Mouse (Mus musculus) small intestine, adult 10 weeks (tissue): ENCODE data around the gene Spatc1l. TPM values are rescaled to one million over a fixed set of nuclear protein-coding genes. Genes with fewer than 3 reads are reported as not detected.

Experiments
- polyA plus RNA-seq: library from polyadenylated mRNA; stranded (reverse); fragments of 350-450 nt; fragmentation: Illumina TruSeq; extraction: RNeasy Lipid Tissue Mini Kit (QIAGEN cat#74804); gene quantifications from one replicate; pipeline ENCODE4 v1.2.3, GENCODE M21; 2014; ENCODE audit warnings: low replicate concordance

The Spatc1l gene
- not detected for polyA plus RNA-seq

DNA sequence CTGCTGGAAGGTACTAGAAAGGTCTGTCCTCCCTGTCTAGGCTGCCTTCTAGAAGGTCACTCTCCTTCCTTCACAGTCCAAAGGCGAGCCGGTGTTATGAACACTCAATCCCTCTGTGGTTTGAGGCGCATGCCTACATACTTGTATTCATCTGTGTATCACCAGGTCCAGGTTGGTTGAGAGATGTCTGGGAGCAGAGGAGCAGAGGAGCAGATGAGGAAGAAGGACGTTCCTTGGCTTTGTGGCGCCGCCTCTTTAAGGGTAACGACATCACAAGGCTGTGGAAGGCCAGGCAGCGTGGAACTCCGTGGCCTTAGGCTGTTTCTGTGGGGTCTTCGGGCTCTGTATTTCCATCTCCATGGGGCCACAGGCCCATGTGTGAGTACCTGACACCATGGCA is at the start of gene Spatc1l:
Gene Spatc1l, plus strand, starts transcription at position 301 of the 400 bp plus-strand sequence.

DNA sequence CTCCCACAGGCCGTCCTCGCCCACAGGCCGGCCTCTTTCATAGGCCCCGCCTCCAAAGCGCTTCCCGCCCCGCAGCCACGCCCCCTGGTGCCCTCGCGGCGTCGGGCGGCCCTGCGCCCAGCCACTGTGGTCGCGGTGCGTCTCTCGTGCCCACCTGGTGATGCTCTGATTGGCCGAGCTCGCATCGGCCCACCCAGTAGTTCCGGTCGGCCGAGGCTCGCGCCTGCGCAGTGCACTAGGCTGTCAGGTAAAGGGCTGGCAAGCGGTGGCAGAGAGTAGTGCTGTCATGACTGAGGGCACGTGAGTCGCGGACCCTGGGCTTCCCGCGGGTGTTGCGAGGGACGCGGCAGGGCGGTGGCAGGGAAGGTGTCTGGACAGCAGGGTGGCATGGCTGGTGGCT is 30.7 kb upstream of the Spatc1l start, which contains the start of gene Lss:
Gene Lss, plus strand, starts transcription at position 214 of the 400 bp plus-strand sequence.

DNA sequence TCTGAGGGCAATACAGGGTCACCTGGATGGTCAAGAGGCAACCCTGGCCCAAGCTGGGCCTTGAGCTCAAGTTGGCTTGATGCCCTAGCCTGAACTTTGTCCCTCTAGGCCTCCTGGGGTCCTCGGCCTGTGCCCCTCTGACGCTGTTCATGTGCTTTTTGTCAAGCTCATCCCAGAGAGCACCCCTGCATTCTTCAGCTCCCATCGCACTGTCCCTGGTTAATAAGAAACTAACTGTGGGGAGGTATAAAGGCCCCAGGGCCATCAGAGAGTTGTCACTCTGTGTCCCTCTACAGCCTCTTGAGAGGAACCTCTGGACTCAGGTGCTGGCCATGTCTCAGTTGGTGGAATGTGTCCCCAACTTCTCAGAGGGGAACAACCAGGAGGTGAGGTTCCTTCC is 13.3 kb downstream of the Spatc1l start, which contains the start of gene Ftcd:
Gene Ftcd, plus strand, starts transcription at position 275 of the 400 bp plus-strand sequence.

Other genes starting within 250 kb of the Spatc1l start
- 8.8 TPM for gene Dip2a, start 217.0 kb upstream of the Spatc1l start, polyA plus RNA-seq
- gene AC141477.1, start 121.8 kb upstream of the Spatc1l start, polyA plus RNA-seq = not detected
- 8.7 TPM for gene Pcnt, start 119.5 kb upstream of the Spatc1l start, polyA plus RNA-seq
- gene 2610028H24Rik, start 113.2 kb upstream of the Spatc1l start, polyA plus RNA-seq = not detected
- 3.3 TPM for gene Mcm3ap, start 93.3 kb upstream of the Spatc1l start, polyA plus RNA-seq
- 1.3 TPM for gene Ybey, start 93.2 kb upstream of the Spatc1l start, polyA plus RNA-seq
- 3.6 TPM for gene Lss, start 30.7 kb upstream of the Spatc1l start, polyA plus RNA-seq
- gene Ftcd, start 13.4 kb downstream of the Spatc1l start, polyA plus RNA-seq = not detected
- 2.6 TPM for gene Col6a2, start 61.4 kb downstream of the Spatc1l start, polyA plus RNA-seq
- gene Col6a1, start 163.9 kb downstream of the Spatc1l start, polyA plus RNA-seq = 9.5 TPM